Mouse (Mus musculus) left cerebral cortex, adult 11 months (tissue): ENCODE measurements around the gene Diexf.

Experiments
- DNase-seq: peaks from one replicate; pipeline ENCODE4 v3.0.0; 2022; ENCODE audit warnings: low spot score

The Diexf gene

GRCm38 (mm10) chr1:193129786-193130455, at the start of gene Diexf:
Gene Diexf, minus strand, starts transcription at chr1:193130272.
- peak; percentile 89 for DNase-seq

GRCm38 (mm10) chr1:193174143-193174733, 44.2 kb upstream of the Diexf start:
- no peak for DNase-seq

GRCm38 (mm10) chr1:193173810-193174129, 43.7 kb upstream of the Diexf start:
- no peak for DNase-seq

GRCm38 (mm10) chr1:193172991-193173809, 43.1 kb upstream of the Diexf start:
- peak; percentile 94 for DNase-seq

- no peak for DNase-seq
These were observed 39.8 kb upstream of the Diexf start for GRCm38 (mm10) chr1:193169856-193170255.

- DNase-seq, result no peak
These were observed 39.2 kb upstream of the Diexf start for GRCm38 (mm10) chr1:193169228-193169627.

GRCm38 (mm10) chr1:193167746-193168145, 37.7 kb upstream of the Diexf start, which contains the start of gene A130010J15Rik:
Gene A130010J15Rik, plus strand, starts transcription at chr1:193168046.
- no peak for DNase-seq

- DNase-seq, result no peak
These were observed 30.4 kb upstream of the Diexf start for GRCm38 (mm10) chr1:193160317-193161032.

GRCm38 (mm10) chr1:193159613-193160012, 29.5 kb upstream of the Diexf start:
- no peak for DNase-seq

GRCm38 (mm10) chr1:193159163-193159562, 29.1 kb upstream of the Diexf start:
- no peak for DNase-seq

GRCm38 (mm10) chr1:193157111-193157492, 27.0 kb upstream of the Diexf start:
- no peak for DNase-seq

- no peak for DNase-seq
These were observed 26.4 kb upstream of the Diexf start for GRCm38 (mm10) chr1:193156316-193157110.

GRCm38 (mm10) chr1:193153561-193153960, 23.5 kb upstream of the Diexf start:
- no peak for DNase-seq

- DNase-seq, result no peak
These were observed 22.8 kb upstream of the Diexf start, which contains the start of gene Irf6 for GRCm38 (mm10) chr1:193152872-193153271. Gene Irf6, plus strand, starts transcription at chr1:193153111.

GRCm38 (mm10) chr1:193151134-193151533, 21.1 kb upstream of the Diexf start:
- DNase-seq, result no peak

- no peak for DNase-seq
These were observed 19.2 kb upstream of the Diexf start for GRCm38 (mm10) chr1:193149231-193149630.

- no peak for DNase-seq
These were observed 16.3 kb upstream of the Diexf start for GRCm38 (mm10) chr1:193146416-193146815.

- DNase-seq, result no peak
These were observed 15.0 kb upstream of the Diexf start for GRCm38 (mm10) chr1:193145101-193145500.

- DNase-seq, result no peak
These were observed 14.4 kb upstream of the Diexf start for GRCm38 (mm10) chr1:193144516-193144915.

GRCm38 (mm10) chr1:193142517-193143062, 12.5 kb upstream of the Diexf start:
- DNase-seq, result no peak

- DNase-seq, result no peak
These were observed 11.0 kb upstream of the Diexf start for GRCm38 (mm10) chr1:193141118-193141517.
